Mouse (Mus musculus): ENCODE measurements around the gene Bmpr2.

DNA sequence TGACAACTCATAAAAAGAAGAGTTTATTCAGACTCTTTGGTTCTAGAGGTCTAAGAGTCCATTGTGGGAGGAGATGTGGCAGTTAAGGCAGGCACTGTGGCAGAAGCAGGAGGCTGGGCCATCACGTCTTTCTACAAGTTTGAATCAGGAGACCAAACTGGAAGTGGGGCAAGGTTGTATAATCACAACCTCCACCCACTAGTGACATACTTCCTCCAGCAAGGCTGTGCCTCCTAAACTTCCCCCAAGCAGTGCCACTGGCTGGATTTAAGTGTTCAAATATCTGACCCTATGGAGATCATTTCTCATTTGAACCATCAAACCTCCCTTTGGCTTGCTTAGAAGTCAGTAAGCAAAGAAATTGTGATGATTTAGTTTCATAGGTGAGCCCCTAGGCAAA lies 7.9 kb upstream of the Bmpr2 start:
- TF ChIP-seq CTCF (IDR thresholded peaks at IDR 0.05; ENCODE audit: extremely low read depth, insufficient read depth, insufficient read length, insufficient replicate concordance) (no peak), POLR2A (IDR thresholded peaks at IDR 0.05; ENCODE audit: low read depth, low read length) (no peak)

All from spleen, adult 2 months (tissue).